Mouse (Mus musculus): ENCODE results near the gene Fbxo31. TPM values are rescaled to one million over a fixed set of nuclear protein-coding genes. Genes with fewer than 3 reads are reported as not detected.

Fbxo31 gene
- polyA plus RNA-seq, 1 experiment from 2014 or later, result 17.3 TPM

GRCm38 (mm10) chr8:121544276-121544785 lies 34.3 kb downstream of the Fbxo31 start, which contains the start of gene 1700018B08Rik:
Gene 1700018B08Rik (minus strand): TSS chr8:121544320.
- H3K27ac ChIP-seq, result no peak within 1 kb of the TSS
- no peak for ATAC-seq (ENCODE audit: insufficient number of reproducible peaks, low FRiP score, low TSS enrichment, low read depth)
- H3K36me3 ChIP-seq, result peaks cover 7% of the 10 kb centered on the region
- H3K27me3 ChIP-seq, result peaks cover 14% of the 10 kb centered on the region
- 82% methylated on average over 12 of the region's 12 CpGs for WGBS
- no peaks in the 10 kb centered on the region for H3K9me3 ChIP-seq
- H3K4me3 ChIP-seq, result no peak within 1 kb of the TSS
- no peak within 1 kb of the TSS for H3K9ac ChIP-seq
- no peak within 1 kb of the TSS for H3K4me2 ChIP-seq
- H3K4me1 ChIP-seq, result peaks cover 3% of the 10 kb centered on the region

- 66% methylated on average over 13 of the region's 13 CpGs for WGBS
- no peak overlapping the region for H3K4me3 ChIP-seq
- no peak overlapping the region for H3K27ac ChIP-seq
- no peak overlapping the region for H3K4me2 ChIP-seq
- no peaks in the 10 kb centered on the region for H3K9me3 ChIP-seq
- peaks cover 3% of the 10 kb centered on the region for H3K4me1 ChIP-seq
- no peak overlapping the region for H3K9ac ChIP-seq
- H3K27me3 ChIP-seq, result peaks cover 17% of the 10 kb centered on the region
- no peaks in the 10 kb centered on the region for H3K36me3 ChIP-seq
- no peak for ATAC-seq (ENCODE audit: insufficient number of reproducible peaks, low FRiP score, low TSS enrichment, low read depth)
Observed at GRCm38 (mm10) chr8:121542901-121543300, 35.7 kb downstream of the Fbxo31 start.

DNA sequence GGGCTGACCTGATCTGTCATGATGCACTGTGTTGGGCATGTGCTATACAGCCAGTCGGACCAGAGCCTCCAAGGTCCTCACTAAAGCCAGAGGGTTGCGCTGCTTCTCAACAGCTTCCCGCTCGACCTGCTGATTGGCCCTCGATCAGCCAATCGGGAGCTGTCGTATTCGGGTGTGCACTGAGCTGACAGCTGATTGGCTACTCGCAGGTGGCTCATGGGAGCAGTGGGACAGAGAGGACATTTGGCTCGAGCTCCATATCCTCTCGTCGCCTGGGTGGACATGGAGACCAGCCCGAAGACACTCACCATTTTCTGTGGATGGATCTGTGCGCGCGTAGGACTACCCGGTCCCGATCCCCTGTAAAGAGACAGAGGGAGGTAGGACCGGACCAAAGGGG lies 36.7 kb downstream of the Fbxo31 start:
- H3K27me3 ChIP-seq, result peaks cover 17% of the 10 kb centered on the region
- no peak overlapping the region for H3K9ac ChIP-seq
- H3K36me3 ChIP-seq, result no peaks in the 10 kb centered on the region
- WGBS, result 75% methylated on average over 19 of the region's 19 CpGs
- no peaks in the 10 kb centered on the region for H3K9me3 ChIP-seq
- no peaks in the 10 kb centered on the region; the same call in 1 of the 2 replicates for H3K4me1 ChIP-seq
- H3K4me3 ChIP-seq, result no peak overlapping the region
- no peak overlapping the region for H3K4me2 ChIP-seq
- no peak overlapping the region for H3K27ac ChIP-seq
- no peak for ATAC-seq (ENCODE audit: insufficient number of reproducible peaks, low FRiP score, low TSS enrichment, low read depth)

DNA sequence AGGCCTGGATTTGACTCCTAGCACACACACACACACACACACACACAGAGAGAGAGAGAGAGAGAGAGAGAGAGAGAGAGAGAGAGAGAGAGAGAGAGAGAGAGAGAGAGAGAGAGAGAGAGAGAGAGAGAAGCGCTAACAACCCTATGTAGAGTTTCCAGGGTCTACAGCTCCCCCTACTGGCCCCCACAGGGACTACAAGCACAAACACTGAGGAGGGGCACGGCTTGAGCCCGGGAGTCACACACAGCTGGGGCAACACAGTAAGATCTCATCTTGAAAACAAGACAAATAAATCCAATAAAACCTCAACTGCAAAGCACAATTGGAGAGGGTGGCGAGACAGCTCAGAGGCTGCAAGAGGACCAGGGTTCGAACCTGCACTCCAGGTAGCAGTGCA lies 46.2 kb downstream of the Fbxo31 start:
- no peak for ATAC-seq (ENCODE audit: insufficient number of reproducible peaks, low FRiP score, low TSS enrichment, low read depth)
- Histone ChIP-seq H3K9ac (no peak overlapping the region), H3K4me1 (peaks cover 4% of the 10 kb centered on the region; the same call in 1 of the 2 replicates), H3K36me3 (no peaks in the 10 kb centered on the region), H3K27me3 (peaks cover 13% of the 10 kb centered on the region; the same call in 1 of the 2 replicates), H3K4me3 (no peak overlapping the region), H3K4me2 (no peak overlapping the region), H3K9me3 (no peaks in the 10 kb centered on the region), H3K27ac (no peak overlapping the region)
- 39% methylated on average over 5 of the region's 5 CpGs for WGBS

DNA sequence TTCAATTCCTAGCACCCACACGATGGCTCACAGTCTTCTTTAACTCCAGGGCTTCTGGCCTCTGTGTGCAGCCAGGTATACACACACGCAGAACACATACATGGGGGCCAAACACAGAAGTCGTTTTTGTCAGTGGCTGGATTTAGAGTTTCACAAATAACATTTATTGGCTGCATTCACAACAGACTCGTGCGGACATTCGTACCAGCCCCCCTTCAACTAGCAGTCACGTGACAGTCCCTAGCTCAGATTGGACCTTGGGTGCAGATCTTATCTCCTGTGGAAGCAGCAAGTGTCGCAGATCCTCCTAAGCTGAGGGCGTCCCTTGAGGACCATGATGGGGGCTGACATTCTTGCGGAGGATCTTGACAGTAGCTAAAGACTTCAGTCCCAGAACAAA lies 48.0 kb downstream of the Fbxo31 start:
- no peak overlapping the region for H3K4me3 ChIP-seq
- no peak overlapping the region for H3K9ac ChIP-seq
- H3K27me3 ChIP-seq, result peaks cover 13% of the 10 kb centered on the region; the same call in 1 of the 2 replicates
- no peak overlapping the region for H3K27ac ChIP-seq
- no peak for ATAC-seq (ENCODE audit: insufficient number of reproducible peaks, low FRiP score, low TSS enrichment, low read depth)
- H3K4me2 ChIP-seq, result no peak overlapping the region
- H3K9me3 ChIP-seq, result no peaks in the 10 kb centered on the region
- WGBS, result 72% methylated on average over 10 of the region's 10 CpGs
- H3K36me3 ChIP-seq, result no peaks in the 10 kb centered on the region
- peaks cover 17% of the 10 kb centered on the region for H3K4me1 ChIP-seq

DNA sequence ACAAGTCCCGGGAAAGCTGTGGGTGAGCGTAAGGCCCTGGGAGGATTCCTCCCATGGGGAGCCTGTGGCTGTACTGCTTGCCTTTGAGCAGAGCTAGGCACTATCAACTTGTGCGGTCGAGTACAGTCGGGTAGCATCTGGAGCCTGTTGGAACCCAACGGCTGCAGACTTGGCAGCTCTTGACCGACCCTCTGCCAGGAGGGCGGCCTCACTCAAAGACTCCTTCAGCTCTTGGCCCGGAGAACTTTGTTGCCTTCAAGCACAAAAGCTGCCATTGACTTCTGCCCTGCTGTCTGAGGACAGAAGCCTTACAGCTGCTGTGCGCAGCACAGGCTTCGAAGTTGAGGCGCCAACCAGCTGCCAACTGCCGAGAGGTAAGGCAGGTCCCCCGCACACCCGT lies 49.8 kb downstream of the Fbxo31 start:
- Histone ChIP-seq H3K4me2 (no peak overlapping the region), H3K4me3 (no peak overlapping the region), H3K36me3 (no peaks in the 10 kb centered on the region), H3K4me1 (peaks cover 17% of the 10 kb centered on the region), H3K9ac (no peak overlapping the region), H3K9me3 (no peaks in the 10 kb centered on the region), H3K27ac (no peak overlapping the region), H3K27me3 (peaks cover 13% of the 10 kb centered on the region; the same call in 1 of the 2 replicates)
- 75% methylated on average over 15 of the region's 15 CpGs for WGBS
- no peak for ATAC-seq (ENCODE audit: insufficient number of reproducible peaks, low FRiP score, low TSS enrichment, low read depth)

GRCm38 (mm10) chr8:121527751-121528150 lies 50.9 kb downstream of the Fbxo31 start:
- Histone ChIP-seq H3K4me1 (peaks cover 17% of the 10 kb centered on the region), H3K36me3 (no peaks in the 10 kb centered on the region), H3K27me3 (peaks cover 13% of the 10 kb centered on the region; the same call in 1 of the 2 replicates), H3K9ac (no peak overlapping the region), H3K9me3 (no peaks in the 10 kb centered on the region), H3K4me2 (no peak overlapping the region), H3K27ac (no peak overlapping the region), H3K4me3 (no peak overlapping the region)
- 82% methylated on average over 9 of the region's 9 CpGs for WGBS
- no peak for ATAC-seq (ENCODE audit: insufficient number of reproducible peaks, low FRiP score, low TSS enrichment, low read depth)

DNA sequence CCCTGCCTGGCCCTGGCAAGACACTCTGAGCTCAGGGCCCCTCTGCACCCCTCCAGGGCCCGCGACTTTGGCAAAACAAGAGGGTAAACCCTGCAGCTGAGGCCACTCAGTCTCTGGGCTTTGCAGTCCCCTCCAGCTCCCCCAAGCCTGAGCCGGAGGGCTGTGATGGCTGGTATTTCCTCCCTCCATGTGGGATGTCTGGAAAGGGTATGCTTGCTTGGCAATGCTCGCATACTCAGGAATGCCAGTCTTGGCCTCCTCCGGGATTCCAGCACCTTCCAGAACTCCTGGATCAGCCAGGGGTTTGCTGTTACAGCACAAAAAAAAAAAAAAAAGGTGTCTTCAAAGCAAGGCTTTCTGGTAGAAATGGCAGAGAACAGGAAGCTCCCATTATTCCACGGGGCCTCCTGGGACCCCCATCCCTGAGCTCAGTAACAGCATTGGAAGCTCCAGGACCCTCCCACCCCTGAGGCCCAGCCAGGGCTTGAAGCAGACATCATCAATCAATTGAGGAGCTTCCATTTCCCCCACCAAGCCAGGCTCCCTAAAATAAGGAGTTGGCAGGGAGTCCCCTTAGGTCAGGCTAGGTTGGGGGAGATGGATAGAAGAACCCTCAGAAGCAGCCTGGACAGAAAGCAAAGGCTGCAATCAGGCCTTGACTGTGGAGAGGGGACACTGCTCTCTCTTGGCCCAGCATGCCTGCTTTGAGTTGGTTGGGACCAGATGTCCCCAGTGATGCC lies 51.6 kb downstream of the Fbxo31 start:
- H3K27me3 ChIP-seq, result peaks cover 12% of the 10 kb centered on the region; the same call in 1 of the 2 replicates
- H3K9me3 ChIP-seq, result no peaks in the 10 kb centered on the region
- H3K9ac ChIP-seq, result no peak overlapping the region
- H3K4me1 ChIP-seq, result peaks cover 17% of the 10 kb centered on the region
- H3K4me2 ChIP-seq, result no peak overlapping the region
- peak overlapping the region; percentile 74 for H3K27ac ChIP-seq
- no peak overlapping the region for H3K4me3 ChIP-seq
- WGBS, result 38% methylated on average over 6 of the region's 6 CpGs
- peak; percentile 68; the same call in 1 of the 2 replicates for ATAC-seq (ENCODE audit: insufficient number of reproducible peaks, low FRiP score, low TSS enrichment, low read depth)
- H3K36me3 ChIP-seq, result no peaks in the 10 kb centered on the region

DNA sequence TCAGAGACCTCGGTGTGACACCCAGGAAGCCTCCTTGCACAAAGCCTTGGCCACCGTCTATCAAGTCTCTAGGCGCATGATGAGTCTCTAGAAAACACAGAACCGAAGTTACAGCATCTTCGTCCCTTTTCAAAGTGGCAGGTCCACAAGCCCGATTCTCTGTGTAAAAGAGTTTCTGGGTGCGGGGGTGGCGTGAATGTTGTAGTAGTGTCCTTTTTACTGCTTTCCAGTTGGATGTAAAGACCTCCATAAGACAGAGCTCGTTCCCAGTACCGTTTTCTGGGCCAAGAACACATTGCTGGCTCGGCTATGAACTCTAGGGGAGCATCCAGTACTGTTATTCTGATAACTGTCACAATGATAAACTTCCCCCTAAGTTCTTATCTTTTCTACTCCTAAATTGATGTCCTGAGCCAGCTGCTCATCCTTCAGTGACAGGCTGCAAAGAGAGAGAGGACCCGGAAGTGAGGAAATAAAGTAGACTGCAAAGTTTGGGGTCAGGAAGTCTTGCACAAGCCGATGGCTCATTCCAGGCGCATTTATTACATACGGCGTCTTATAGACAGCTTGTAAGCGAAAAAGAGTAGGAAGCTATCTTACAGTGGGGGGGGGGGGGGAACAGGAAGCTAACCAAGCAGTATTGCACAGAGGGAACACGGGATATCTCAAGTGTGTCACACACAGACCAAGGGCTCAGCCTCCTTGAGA lies 53.3 kb downstream of the Fbxo31 start:
- no peak for ATAC-seq (ENCODE audit: insufficient number of reproducible peaks, low FRiP score, low TSS enrichment, low read depth)
- Histone ChIP-seq H3K9ac (no peak overlapping the region), H3K9me3 (no peaks in the 10 kb centered on the region), H3K4me3 (no peak overlapping the region), H3K27ac (no peak overlapping the region), H3K27me3 (no peaks in the 10 kb centered on the region), H3K4me2 (no peak overlapping the region), H3K36me3 (no peaks in the 10 kb centered on the region), H3K4me1 (peaks cover 17% of the 10 kb centered on the region)
- 79% methylated on average over 18 of the region's 18 CpGs for WGBS

- Histone ChIP-seq H3K27ac (no peak overlapping the region), H3K4me3 (no peak overlapping the region), H3K36me3 (no peaks in the 10 kb centered on the region), H3K4me1 (peaks cover 10% of the 10 kb centered on the region; the same call in 1 of the 2 replicates), H3K27me3 (peaks cover 47% of the 10 kb centered on the region), H3K9me3 (no peaks in the 10 kb centered on the region), H3K9ac (no peak overlapping the region), H3K4me2 (no peak overlapping the region)
- peak; percentile 54 for ATAC-seq (ENCODE audit: insufficient number of reproducible peaks, low FRiP score, low TSS enrichment, low read depth)
- WGBS, result 2% methylated on average over 12 of the region's 12 CpGs
Observed at GRCm38 (mm10) chr8:121513429-121513828, 65.2 kb downstream of the Fbxo31 start.

DNA sequence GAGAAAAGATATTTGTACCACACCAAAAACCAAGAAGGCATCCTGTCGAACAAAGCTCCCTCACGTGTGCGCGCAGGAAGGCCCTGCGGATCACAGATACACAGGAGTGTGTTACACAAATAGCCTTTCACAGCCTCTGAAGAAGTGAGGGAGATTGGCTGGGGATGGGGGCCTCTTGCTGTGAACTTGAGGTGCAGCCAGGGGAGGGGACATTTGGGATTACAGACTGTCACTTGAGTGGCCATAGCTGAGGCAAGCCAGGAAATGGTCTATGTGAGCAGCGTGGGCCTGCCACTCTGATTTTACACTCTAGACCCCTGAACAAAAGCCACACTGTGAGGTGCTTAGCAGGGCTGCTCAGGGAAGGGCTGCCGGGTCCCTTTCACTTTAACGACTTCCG lies 66.9 kb downstream of the Fbxo31 start:
- no peak for ATAC-seq (ENCODE audit: insufficient number of reproducible peaks, low FRiP score, low TSS enrichment, low read depth)
- peaks cover 59% of the 10 kb centered on the region for H3K27me3 ChIP-seq

More for the DNA sequence above, 66.9 kb downstream of the Fbxo31 start:
- H3K27ac ChIP-seq, result 0 out of 2 replicates have a peak overlapping the region, but pooled peaks have one; percentile 24
- H3K4me2 ChIP-seq, result no peak overlapping the region
- WGBS, result 52% methylated on average over 9 of the region's 9 CpGs
- no peak overlapping the region for H3K9ac ChIP-seq
- H3K4me1 ChIP-seq, result peaks cover 10% of the 10 kb centered on the region; the same call in 1 of the 2 replicates
- no peaks in the 10 kb centered on the region for H3K36me3 ChIP-seq
- H3K9me3 ChIP-seq, result no peaks in the 10 kb centered on the region
- H3K4me3 ChIP-seq, result no peak overlapping the region

Measured in limb, embryonic 15.5 days (tissue).